Mouse (Mus musculus) CH12.LX (cell line): ENCODE results near the gene Vps37b. TPM values are rescaled to one million over a fixed set of nuclear protein-coding genes. Genes with fewer than 3 reads are reported as not detected.
A peak's percentile ranks its signal among the peaks of the same experiment; 100 is the strongest.

Source experiments
- DNase-seq: peaks from one replicate; pipeline ENCODE4 v3.0.0-alpha.2; 2013; ENCODE audit errors: extremely low read depth
- H3K27ac ChIP-seq: 2 replicates; pipeline ENCODE4 v1.5.1; 2012; ENCODE audit warnings: low read depth, mild to moderate bottlenecking, control low read depth, moderate library complexity; ENCODE audit not compliant: insufficient read depth
- H3K27me3 ChIP-seq: replicated peaks from 2 replicates; pipeline ENCODE3; 2012; ENCODE audit warnings: inconsistent platforms
- H3K36me3 ChIP-seq, 2 experiments: replicated peaks in 1 of 2; 2 replicates each; pipeline versions ENCODE3 to v1.6.1; 2012; ENCODE audit warnings: inconsistent platforms in 1 of 2, low read length in 1 of 2, mild to moderate bottlenecking in 1 of 2, mixed read lengths in 1 of 2, moderate library complexity in 1 of 2; ENCODE audit not compliant: control insufficient read depth in 1 of 2, insufficient read depth in 1 of 2
- H3K4me1 ChIP-seq, 2 experiments: 2 replicates each; pipeline ENCODE4 v1.6.1; 2012; ENCODE audit warnings: inconsistent platforms in 1 of 2, moderate library complexity in 1 of 2; ENCODE audit not compliant: insufficient read depth in 2 of 2, control insufficient read depth in 1 of 2
- H3K4me2 ChIP-seq: 2 replicates; pipeline ENCODE4 v1.6.1; 2012; ENCODE audit warnings: low read depth, mild to moderate bottlenecking, control low read depth; ENCODE audit not compliant: poor library complexity, insufficient read depth, severe bottlenecking
- H3K4me3 ChIP-seq, 3 experiments: fragments of 150-350 bp in 1 of 3; sonication (generic) in 1 of 3; replicated peaks in 1 of 3; 2 replicates each; pipeline versions ENCODE3 to v1.5.1; 2011 to 2012; ENCODE audit warnings: low read depth in 2 of 3, low read length in 2 of 3, mild to moderate bottlenecking in 2 of 3, moderate library complexity in 2 of 3, control low read depth in 1 of 3, improper control_type of control experiment in 1 of 3, inconsistent platforms in 1 of 3, mixed read lengths in 1 of 3; ENCODE audit not compliant: poor library complexity in 1 of 3
- H3K79me2 ChIP-seq: replicated peaks from 2 replicates; pipeline ENCODE4 v1.6.1; 2012; ENCODE audit warnings: mild to moderate bottlenecking, moderate library complexity; ENCODE audit not compliant: control insufficient read depth, poor library complexity, insufficient read depth, severe bottlenecking; ENCODE audit errors: extremely low read depth
- H3K9ac ChIP-seq: 2 replicates; pipeline ENCODE4 v1.6.1; 2012; ENCODE audit warnings: low read depth, mild to moderate bottlenecking, control low read depth, moderate library complexity; ENCODE audit not compliant: insufficient read depth
- H3K9me3 ChIP-seq: replicated peaks from 2 replicates; pipeline ENCODE3; 2012; ENCODE audit warnings: low read length, inconsistent platforms, mixed read lengths
- CTCF ChIP-seq, 2 experiments: IDR thresholded peaks in 1 of 2; conservative IDR thresholded peaks in 1 of 2; 2 replicates each; pipeline ENCODE4 v1.5.1; 2011 to 2012; ENCODE audit warnings: low read depth in 2 of 2, low read length in 2 of 2, improper control_type of control experiment in 1 of 2, inconsistent platforms in 1 of 2, mild to moderate bottlenecking in 1 of 2, moderate library complexity in 1 of 2
- EP300 ChIP-seq: IDR thresholded peaks from 2 replicates; pipeline ENCODE4 v1.6.1; 2011; ENCODE audit warnings: low read length, improper control_type of control experiment
- IRF4 ChIP-seq: IDR thresholded peaks from 2 replicates; pipeline ENCODE4 v1.6.1; 2014; ENCODE audit warnings: low read depth, mild to moderate bottlenecking, inconsistent platforms, low read length, improper control_type of control experiment
- JUN ChIP-seq: IDR thresholded peaks from 2 replicates; pipeline ENCODE4 v1.6.1; 2011; ENCODE audit warnings: low read depth, mild to moderate bottlenecking, low read length, improper control_type of control experiment, moderate library complexity; ENCODE audit not compliant: insufficient read depth
- KAT2A ChIP-seq: IDR thresholded peaks from 2 replicates; pipeline ENCODE4 v1.6.1; 2012; ENCODE audit warnings: low read length, improper control_type of control experiment, inconsistent platforms; ENCODE audit not compliant: insufficient replicate concordance
- MAFK ChIP-seq: IDR thresholded peaks from 2 replicates; pipeline ENCODE4 v1.6.1; 2011; ENCODE audit warnings: low read length, improper control_type of control experiment; ENCODE audit not compliant: insufficient replicate concordance
- MAZ ChIP-seq: IDR thresholded peaks from 2 replicates; pipeline ENCODE4 v1.6.1; 2012; ENCODE audit warnings: low read depth, mild to moderate bottlenecking, inconsistent platforms, low read length, improper control_type of control experiment, moderate library complexity
- MEF2A ChIP-seq: IDR thresholded peaks from 2 replicates; pipeline ENCODE4 v1.6.1; 2014; ENCODE audit warnings: low read depth, mild to moderate bottlenecking, inconsistent platforms, low read length, improper control_type of control experiment, borderline replicate concordance
- MXI1 ChIP-seq: IDR thresholded peaks from 2 replicates; pipeline ENCODE4 v1.6.1; 2011; ENCODE audit warnings: mild to moderate bottlenecking, low read depth, low read length, improper control_type of control experiment
- NRF1 ChIP-seq: IDR thresholded peaks from 2 replicates; pipeline ENCODE4 v1.6.1; 2014; ENCODE audit warnings: low read depth, mild to moderate bottlenecking, inconsistent platforms, low read length, improper control_type of control experiment, moderate library complexity
- PAX5 ChIP-seq: IDR thresholded peaks from 2 replicates; pipeline ENCODE4 v1.6.1; 2012; ENCODE audit warnings: low read length, inconsistent platforms, mixed read lengths
- POLR2A ChIP-seq: IDR thresholded peaks from 2 replicates; pipeline ENCODE4 v1.6.1; 2011; ENCODE audit warnings: low read depth, mild to moderate bottlenecking, improper control_type of control experiment, low read length
- RAD21 ChIP-seq: IDR thresholded peaks from 2 replicates; pipeline ENCODE4 v1.6.1; 2011; ENCODE audit warnings: low read depth, mild to moderate bottlenecking, low read length, improper control_type of control experiment, moderate library complexity
- SMC3 ChIP-seq: IDR thresholded peaks from 2 replicates; pipeline ENCODE4 v1.6.1; 2011; ENCODE audit warnings: low read depth, low read length, improper control_type of control experiment
- TBP ChIP-seq: conservative IDR thresholded peaks from 2 replicates; pipeline ENCODE4 v1.6.1; 2011; ENCODE audit warnings: low read depth, low read length, improper control_type of control experiment
- UBTF ChIP-seq: IDR thresholded peaks from 2 replicates; pipeline ENCODE4 v1.6.1; 2012; ENCODE audit warnings: low read depth, mild to moderate bottlenecking, inconsistent platforms, low read length, improper control_type of control experiment, moderate library complexity
- ZC3H11A ChIP-seq: IDR thresholded peaks from 2 replicates; pipeline ENCODE4 v1.6.1; 2012; ENCODE audit warnings: low read depth, mild to moderate bottlenecking, inconsistent platforms, low read length, improper control_type of control experiment
- dilution Hi-C: fragments of 300-500 bp; cut with MboI; formaldehyde crosslinking; loops from 2 replicates; pipeline ENCODE4 v1.14.3; 2020; ENCODE audit warnings: low sequenced_read_pairs; ENCODE audit not compliant: extremely low pct_unique_long_range_greater_than_20kb, extremely low pct_ligation_motif_present
- in situ Hi-C: fragments of 300-500 bp; cut with MboI; formaldehyde crosslinking; loops from 3 replicates; pipeline ENCODE4 v1.14.3; 2019; ENCODE audit warnings: low sequenced_read_pairs, low pct_ligation_motif_present, low pct_unique_long_range_greater_than_20kb, mixed read lengths
- polyA plus RNA-seq: library from polyadenylated mRNA; unstranded; fragments of >175 nt; gene quantifications from 2 replicates; pipeline ENCODE4 v1.2.1, GENCODE M21; 2012; ENCODE audit warnings: low read depth; ENCODE audit not compliant: insufficient read length
- total RNA-seq, 2 experiments: library from RNA; depleted of rRNA; stranded (reverse); fragments of 300-350 nt in 1 of 2; fragments of >200 nt in 1 of 2; gene quantifications; 2 replicates each; pipeline ENCODE4 v1.2.3; 2012 to 2014

Gene Vps37b
- total and polyA plus RNA-seq, 3 experiments, result 8.7 to 23.5 (median 10.2) TPM

DNA sequence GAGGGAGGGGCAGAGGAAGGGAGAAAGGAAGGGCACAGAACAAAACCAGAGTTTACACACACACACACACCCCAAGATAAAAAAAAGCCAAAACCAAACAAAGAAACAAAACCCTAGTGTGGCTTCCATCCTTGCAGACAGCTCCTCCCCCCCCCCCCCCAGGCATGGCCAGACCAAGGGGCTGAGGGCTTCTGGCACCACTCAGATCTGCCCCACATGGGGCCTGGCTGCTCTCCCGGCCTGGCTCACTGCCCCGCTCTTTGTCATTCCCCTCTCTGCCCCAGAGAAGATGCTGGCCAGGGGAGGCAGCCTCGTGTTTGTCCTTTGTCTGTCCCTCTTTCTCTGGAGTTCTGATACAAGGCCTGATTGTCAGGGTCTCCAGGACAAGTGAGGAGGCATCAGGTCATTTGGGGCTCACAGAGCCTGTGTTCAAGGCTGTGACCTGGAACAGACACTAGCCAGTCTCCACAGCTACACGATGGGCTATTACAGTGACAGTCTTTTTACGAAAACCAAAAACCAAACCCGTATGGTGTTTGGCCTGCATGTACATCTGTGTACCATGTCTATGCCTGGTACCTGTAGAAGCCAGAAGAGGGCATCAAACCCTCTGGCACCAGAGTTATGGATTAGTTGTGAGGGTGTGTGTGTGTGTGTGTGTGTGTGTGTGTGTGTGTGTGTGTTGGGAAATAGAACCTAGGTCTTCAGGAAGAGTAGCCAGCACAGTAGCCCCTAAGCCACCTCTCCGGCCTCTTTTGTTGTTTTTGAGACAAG, 38.6 kb downstream of the Vps37b start:
- H3K27me3 ChIP-seq, result no peaks in the 10 kb centered on the region
- peaks cover 8% of the 10 kb centered on the region for H3K79me2 ChIP-seq
- no peak for DNase-seq
- H3K27ac ChIP-seq, result no peak overlapping the region
- dilution Hi-C loops (no loop called here), in situ Hi-C loops (loop anchor here (5.0 to 10.0 kb wide), 2 partner anchors 41 to 179 kb away; no protein-coding TSS in a partner anchor)
- no peaks in the 10 kb centered on the region for H3K9me3 ChIP-seq
- H3K4me2 ChIP-seq, result no peak overlapping the region
- H3K4me1 ChIP-seq, result peaks cover 10 to 17% of the 10 kb centered on the region in 2 experiments
- H3K9ac ChIP-seq, result no peak overlapping the region
- no peak overlapping the region for H3K4me3 ChIP-seq
- no peak for TF ChIP-seq MAZ
- TF ChIP-seq EP300, result no peak
- TF ChIP-seq TBP, result no peak
- TF ChIP-seq SMC3, result no peak
- TF ChIP-seq POLR2A, result no peak
- TF ChIP-seq IRF4, result no peak
- no peak for TF ChIP-seq UBTF
- no peak for TF ChIP-seq JUN
- TF ChIP-seq MXI1, result no peak
- no peak for TF ChIP-seq MEF2A
- TF ChIP-seq MAFK, result no peak
- TF ChIP-seq NRF1, result no peak
- no peak for TF ChIP-seq KAT2A
- no peak for TF ChIP-seq PAX5
- H3K36me3 ChIP-seq, result peaks cover 81 to 94% of the 10 kb centered on the region in 2 experiments

DNA sequence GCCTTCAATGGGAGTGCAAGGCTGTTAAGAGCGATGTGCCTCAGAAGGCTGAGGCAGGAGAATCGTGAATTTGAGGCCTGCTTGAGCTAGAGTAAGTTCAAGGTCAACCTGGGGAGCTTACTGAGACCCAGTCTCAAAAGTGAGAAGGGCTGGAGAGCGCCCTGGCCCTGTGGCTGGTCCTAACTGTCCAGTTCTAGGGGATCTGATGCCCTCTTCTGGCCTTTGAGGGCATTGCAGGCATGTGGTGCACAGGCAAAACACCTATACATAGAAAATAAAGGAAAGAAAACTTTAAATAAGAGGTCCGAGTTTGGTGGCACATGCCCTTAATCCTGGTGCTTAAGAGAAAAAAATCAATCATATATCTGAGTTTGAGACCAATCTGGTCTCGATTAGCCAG, 39.3 kb downstream of the Vps37b start:
- Histone ChIP-seq H3K4me1 (peaks cover 10 to 17% of the 10 kb centered on the region in 2 experiments), H3K27me3 (no peaks in the 10 kb centered on the region), H3K79me2 (peaks cover 14% of the 10 kb centered on the region), H3K4me3 (no peak overlapping the region)
- dilution Hi-C loops, result no loop called here
- peak; percentile 72 for DNase-seq
- TF ChIP-seq CTCF (conservative IDR thresholded peaks at IDR 0.05 in 1 of 2, IDR thresholded peaks at IDR 0.05 in 1 of 2; ENCODE audit: low read depth in 2 of 2, low read length in 2 of 2) (peak; percentile 82 to 93), SMC3 (peak; percentile 97), UBTF (no peak), RAD21 (peak; percentile 91), ZC3H11A (peak; percentile 92)
- TF ChIP-seq, all 38 proteins: peak for 4
- no peak overlapping the region for H3K9ac ChIP-seq
- H3K4me2 ChIP-seq, result no peak overlapping the region
- no peak overlapping the region for H3K27ac ChIP-seq
- in situ Hi-C loops, result loop anchor here (5.0 to 10.0 kb wide), 2 partner anchors 40 to 178 kb away; no protein-coding TSS in a partner anchor
- H3K36me3 ChIP-seq, result peaks cover 81 to 92% of the 10 kb centered on the region in 2 experiments
- H3K9me3 ChIP-seq, result no peaks in the 10 kb centered on the region
